Mouse (Mus musculus): ENCODE data around the gene Rras.

- no peak for TF ChIP-seq RAD21 (IDR thresholded peaks at IDR 0.05; ENCODE audit: low read depth, low read length)
- no peak for TF ChIP-seq MAFK (IDR thresholded peaks at IDR 0.05; ENCODE audit: borderline replicate concordance, low read depth, low read length)
- no peak for TF ChIP-seq POLR2A (IDR thresholded peaks at IDR 0.05; ENCODE audit: control insufficient read depth in 1 of 2, insufficient read depth in 1 of 2, low read depth in 1 of 2, low read length in 2 of 2, poor library complexity in 1 of 2)
- TF ChIP-seq HCFC1 (IDR thresholded peaks at IDR 0.05; ENCODE audit: low read depth, low read length): 0 out of 2 replicates have a peak, but pooled peaks have one; percentile 11
- TF ChIP-seq ZNF384 (IDR thresholded peaks at IDR 0.05; ENCODE audit: low read depth, low read length): no peak
- no peak for TF ChIP-seq TAL1 (IDR thresholded peaks at IDR 0.05; ENCODE audit: low read length)
- no peak for TF ChIP-seq CTCF (IDR thresholded peaks at IDR 0.05 in 2 of 3, conservative IDR thresholded peaks at IDR 0.05 in 1 of 3; ENCODE audit: control insufficient read depth in 1 of 3, insufficient read depth in 1 of 3, low read depth in 2 of 3, low read length in 3 of 3, poor library complexity in 1 of 3, severe bottlenecking in 1 of 3)
- no peak for TF ChIP-seq USF1 (IDR thresholded peaks at IDR 0.05; ENCODE audit: low read depth, low read length)
These were observed 17.9 kb downstream of the Rras start for GRCm38 (mm10) chr7:45035631-45036030.

All from MEL (cell line).